Mouse (Mus musculus): Measurements from ENCODE around the gene Mthfd2l. TPM values are rescaled to one million over a fixed set of nuclear protein-coding genes. Genes with fewer than 3 reads are reported as not detected.
A peak's percentile ranks its signal among the peaks of the same experiment; 100 is the strongest.

Mthfd2l gene
- polyA plus RNA-seq, 1 experiment from 2014 or later = 56.4 TPM

GRCm38 (mm10) chr5:90902380-90903260 is 28.3 kb upstream of the Mthfd2l start:
- WGBS = 15% methylated on average over 10 of the region's 10 CpGs
- Histone ChIP-seq H3K36me3 (replicated peaks) (no peaks in the 10 kb centered on the region), H3K27ac (no peak overlapping the region), H3K4me3 (peak overlapping the region; percentile 51), H3K27me3 (ENCODE audit: poor library complexity, severe bottlenecking) (peaks cover 18% of the 10 kb centered on the region), H3K4me1 (peaks cover 16% of the 10 kb centered on the region), H3K9me3 (no peaks in the 10 kb centered on the region)
- peak; percentile 22 for DNase-seq (ENCODE audit: extremely low spot score, low spot score)

- H3K27ac ChIP-seq = no peak within 1 kb of the TSS
- WGBS = 8% methylated on average over 22 of the region's 22 CpGs
- H3K36me3 ChIP-seq (replicated peaks) = no peaks in the 10 kb centered on the region
- H3K9me3 ChIP-seq = no peaks in the 10 kb centered on the region
- H3K4me3 ChIP-seq = peak within 1 kb of the TSS; percentile 51
- DNase-seq (ENCODE audit: extremely low spot score, low spot score) = peak; percentile 24
- H3K27me3 ChIP-seq (ENCODE audit: poor library complexity, severe bottlenecking) = peaks cover 18% of the 10 kb centered on the region
- peaks cover 16% of the 10 kb centered on the region for H3K4me1 ChIP-seq
These were observed 27.4 kb upstream of the Mthfd2l start, which contains the start of gene Cxcl2 for GRCm38 (mm10) chr5:90903339-90904020. Gene Cxcl2 (plus strand): TSS chr5:90903871.

GRCm38 (mm10) chr5:90908983-90909382 is 21.9 kb upstream of the Mthfd2l start:
- Histone ChIP-seq H3K4me3 (no peak overlapping the region), H3K9me3 (no peaks in the 10 kb centered on the region), H3K36me3 (replicated peaks) (no peaks in the 10 kb centered on the region), H3K27ac (no peak overlapping the region), H3K4me1 (peaks cover under 1% of the 10 kb centered on the region; the same call in 1 of the 2 replicates), H3K27me3 (ENCODE audit: poor library complexity, severe bottlenecking) (peaks cover 11% of the 10 kb centered on the region)
- WGBS = 4% methylated on average over 2 of the region's 2 CpGs
- DNase-seq (ENCODE audit: extremely low spot score, low spot score) = peak; percentile 64

GRCm38 (mm10) chr5:90919495-90919894 is 11.4 kb upstream of the Mthfd2l start:
- DNase-seq (ENCODE audit: extremely low spot score, low spot score) = no peak
- Histone ChIP-seq H3K4me1 (no peaks in the 10 kb centered on the region), H3K9me3 (no peaks in the 10 kb centered on the region), H3K36me3 (replicated peaks) (no peaks in the 10 kb centered on the region), H3K27me3 (ENCODE audit: poor library complexity, severe bottlenecking) (no peaks in the 10 kb centered on the region), H3K4me3 (no peak overlapping the region), H3K27ac (no peak overlapping the region)
- WGBS = 82% methylated on average over 2 of the region's 2 CpGs

- WGBS = 87% methylated on average over 4 of the region's 4 CpGs
- H3K36me3 ChIP-seq (replicated peaks) = no peaks in the 10 kb centered on the region
- no peak overlapping the region for H3K27ac ChIP-seq
- H3K4me1 ChIP-seq = no peaks in the 10 kb centered on the region
- H3K4me3 ChIP-seq = no peak overlapping the region
- no peaks in the 10 kb centered on the region for H3K9me3 ChIP-seq
- no peaks in the 10 kb centered on the region for H3K27me3 ChIP-seq (ENCODE audit: poor library complexity, severe bottlenecking)
- no peak for DNase-seq (ENCODE audit: extremely low spot score, low spot score)
These were observed 8.0 kb upstream of the Mthfd2l start for GRCm38 (mm10) chr5:90922958-90923357.

- Histone ChIP-seq H3K27me3 (ENCODE audit: poor library complexity, severe bottlenecking) (no peaks in the 10 kb centered on the region), H3K27ac (peak overlapping the region; percentile 99), H3K4me1 (peaks cover 16% of the 10 kb centered on the region), H3K9me3 (no peaks in the 10 kb centered on the region), H3K36me3 (replicated peaks) (peaks cover 24% of the 10 kb centered on the region), H3K4me3 (peak overlapping the region; percentile 80)
- WGBS = 61% methylated on average over 2 of the region's 2 CpGs
- no peak for DNase-seq (ENCODE audit: extremely low spot score, low spot score)
These were observed 371 bp upstream of the Mthfd2l start for GRCm38 (mm10) chr5:90930546-90930945.

GRCm38 (mm10) chr5:90931911-90932310 is 994 bp downstream of the Mthfd2l start:
- Histone ChIP-seq H3K27me3 (ENCODE audit: poor library complexity, severe bottlenecking) (no peaks in the 10 kb centered on the region), H3K4me3 (peak overlapping the region; percentile 80), H3K9me3 (no peaks in the 10 kb centered on the region), H3K36me3 (replicated peaks) (peaks cover 33% of the 10 kb centered on the region), H3K27ac (peak overlapping the region; percentile 99), H3K4me1 (peaks cover 16% of the 10 kb centered on the region)
- WGBS = 6% methylated on average over 6 of the region's 6 CpGs
- no peak for DNase-seq (ENCODE audit: extremely low spot score, low spot score)

- Histone ChIP-seq H3K4me3 (no peak overlapping the region), H3K36me3 (replicated peaks) (peaks cover 39% of the 10 kb centered on the region), H3K4me1 (peaks cover 7% of the 10 kb centered on the region), H3K9me3 (no peaks in the 10 kb centered on the region), H3K27ac (no peak overlapping the region), H3K27me3 (ENCODE audit: poor library complexity, severe bottlenecking) (no peaks in the 10 kb centered on the region)
- no peak for DNase-seq (ENCODE audit: extremely low spot score, low spot score)
- 88% methylated on average over 2 of the region's 2 CpGs for WGBS
These were observed 5.8 kb downstream of the Mthfd2l start for GRCm38 (mm10) chr5:90936706-90937105.

GRCm38 (mm10) chr5:90945453-90945852 is 14.5 kb downstream of the Mthfd2l start:
- H3K4me1 ChIP-seq = no peaks in the 10 kb centered on the region
- H3K4me3 ChIP-seq = no peak overlapping the region
- peaks cover 4% of the 10 kb centered on the region; the same call in 1 of the 2 replicates for H3K36me3 ChIP-seq (replicated peaks)
- no peak for DNase-seq (ENCODE audit: extremely low spot score, low spot score)
- H3K9me3 ChIP-seq = no peaks in the 10 kb centered on the region
- H3K27me3 ChIP-seq (ENCODE audit: poor library complexity, severe bottlenecking) = no peaks in the 10 kb centered on the region
- 91% methylated on average over 2 of the region's 2 CpGs for WGBS
- H3K27ac ChIP-seq = no peak overlapping the region

GRCm38 (mm10) chr5:90949499-90949898 is 18.6 kb downstream of the Mthfd2l start:
- no peaks in the 10 kb centered on the region for H3K27me3 ChIP-seq (ENCODE audit: poor library complexity, severe bottlenecking)

GRCm38 (mm10) chr5:90951475-90951874 is 20.6 kb downstream of the Mthfd2l start:
- WGBS = 35% methylated on average over 2 of the region's 2 CpGs
- H3K4me1 ChIP-seq = no peaks in the 10 kb centered on the region
- H3K27ac ChIP-seq = no peak overlapping the region
- no peak for DNase-seq (ENCODE audit: extremely low spot score, low spot score)
- peaks cover 4% of the 10 kb centered on the region; the same call in 1 of the 2 replicates for H3K36me3 ChIP-seq (replicated peaks)
- no peak overlapping the region for H3K4me3 ChIP-seq
- H3K27me3 ChIP-seq (ENCODE audit: poor library complexity, severe bottlenecking) = no peaks in the 10 kb centered on the region
- H3K9me3 ChIP-seq = no peaks in the 10 kb centered on the region

More at GRCm38 (mm10) chr5:90949499-90949898, 18.6 kb downstream of the Mthfd2l start:
- no peak for DNase-seq (ENCODE audit: extremely low spot score, low spot score)
- H3K4me3 ChIP-seq = no peak overlapping the region
- H3K4me1 ChIP-seq = no peaks in the 10 kb centered on the region
- 94% methylated on average over 15 of the region's 15 CpGs for WGBS
- peaks cover 4% of the 10 kb centered on the region; the same call in 1 of the 2 replicates for H3K36me3 ChIP-seq (replicated peaks)
- no peak overlapping the region for H3K27ac ChIP-seq
- H3K9me3 ChIP-seq = no peaks in the 10 kb centered on the region

GRCm38 (mm10) chr5:90952731-90953481 is 22.0 kb downstream of the Mthfd2l start:
- 83% methylated on average over 8 of the region's 8 CpGs for WGBS
- Histone ChIP-seq H3K27ac (no peak overlapping the region), H3K9me3 (no peaks in the 10 kb centered on the region), H3K27me3 (ENCODE audit: poor library complexity, severe bottlenecking) (no peaks in the 10 kb centered on the region), H3K4me1 (no peaks in the 10 kb centered on the region), H3K36me3 (replicated peaks) (peaks cover 4% of the 10 kb centered on the region; the same call in 1 of the 2 replicates), H3K4me3 (no peak overlapping the region)
- no peak for DNase-seq (ENCODE audit: extremely low spot score, low spot score)

All from forebrain, embryonic 10.5 days (tissue).